Mouse (Mus musculus): ENCODE measurements around the gene Carf. TPM values are rescaled to one million over a fixed set of nuclear protein-coding genes. Genes with fewer than 3 reads are reported as not detected.
"Not testable (repeated sequence)": the region's sequence is repeated elsewhere in the genome, so short reads cannot be mapped to it uniquely, and the experiment has no call there.

Gene Carf
- polyA plus RNA-seq, 1 experiment from 2014 or later: 5.3 TPM

- H3K36me3 ChIP-seq (ENCODE audit: control insufficient read depth, insufficient read depth, low read length): no peaks in the 10 kb centered on the region
- 91% methylated on average over 3 of the region's 3 CpGs for WGBS
- ATAC-seq (ENCODE audit: insufficient number of reproducible peaks, low FRiP score, low TSS enrichment, low read depth): no peak
Observed at GRCm38 (mm10) chr1:60163676-60164075, 65.6 kb downstream of the Carf start.

DNA sequence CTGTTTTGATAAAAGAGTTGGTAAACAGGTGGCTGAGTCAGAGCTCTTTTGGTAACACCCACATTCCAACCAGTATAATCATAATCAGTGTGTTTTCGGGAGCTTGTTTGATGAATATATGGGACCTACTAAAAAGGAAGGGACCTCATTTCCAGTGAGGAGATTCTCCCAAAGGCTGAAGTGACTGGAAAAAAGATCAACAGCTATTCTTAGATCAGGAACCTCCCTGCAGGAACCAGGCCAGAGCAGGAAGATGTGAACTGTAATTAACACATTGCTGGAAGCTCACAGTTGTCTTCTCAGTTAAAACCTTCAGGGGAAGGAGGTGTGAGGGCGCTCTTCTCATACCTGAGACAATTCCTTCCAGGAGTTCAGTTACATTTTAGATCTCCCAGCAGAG, 71.6 kb downstream of the Carf start:
- ATAC-seq (ENCODE audit: insufficient number of reproducible peaks, low FRiP score, low TSS enrichment, low read depth) (no peak), DNase-seq (ENCODE audit: low spot score) (no peak)
- no peak overlapping the region for H3K4me3 ChIP-seq (ENCODE audit: low read depth, low read length)
- H3K27me3 ChIP-seq (ENCODE audit: control insufficient read depth, insufficient read depth, low read length): no peaks in the 10 kb centered on the region
- H3K9me3 ChIP-seq (ENCODE audit: control insufficient read depth, low read length): no peaks in the 10 kb centered on the region
- WGBS: 77% methylated on average over 2 of the region's 2 CpGs
- no peak overlapping the region for H3K27ac ChIP-seq (replicated peaks; ENCODE audit: low read depth, low read length)
- no peak overlapping the region for H3K4me2 ChIP-seq (ENCODE audit: low read depth, severe bottlenecking)
- no peak overlapping the region for H3K9ac ChIP-seq (ENCODE audit: low read length)
- H3K36me3 ChIP-seq (ENCODE audit: control insufficient read depth, insufficient read depth, low read length): no peaks in the 10 kb centered on the region
- no peaks in the 10 kb centered on the region for H3K4me1 ChIP-seq (ENCODE audit: control insufficient read depth, insufficient read depth, low read length)

More at GRCm38 (mm10) chr1:60163676-60164075, 65.6 kb downstream of the Carf start:
- Histone ChIP-seq H3K4me2 (ENCODE audit: low read depth, severe bottlenecking) (no peak overlapping the region), H3K9ac (ENCODE audit: low read length) (no peak overlapping the region), H3K4me1 (ENCODE audit: control insufficient read depth, insufficient read depth, low read length) (no peaks in the 10 kb centered on the region), H3K4me3 (ENCODE audit: low read depth, low read length) (no peak overlapping the region), H3K27me3 (ENCODE audit: control insufficient read depth, insufficient read depth, low read length) (no peaks in the 10 kb centered on the region), H3K27ac (replicated peaks; ENCODE audit: low read depth, low read length) (no peak overlapping the region), H3K9me3 (ENCODE audit: control insufficient read depth, low read length) (no peaks in the 10 kb centered on the region)
- no peak for DNase-seq (ENCODE audit: low spot score)

- Histone ChIP-seq H3K4me3 (ENCODE audit: low read depth, low read length) (no peak overlapping the region), H3K36me3 (ENCODE audit: control insufficient read depth, insufficient read depth, low read length) (no peaks in the 10 kb centered on the region), H3K9ac (ENCODE audit: low read length) (no peak overlapping the region), H3K4me2 (ENCODE audit: low read depth, severe bottlenecking) (no peak overlapping the region), H3K9me3 (ENCODE audit: control insufficient read depth, low read length) (no peaks in the 10 kb centered on the region), H3K4me1 (ENCODE audit: control insufficient read depth, insufficient read depth, low read length) (no peaks in the 10 kb centered on the region), H3K27me3 (ENCODE audit: control insufficient read depth, insufficient read depth, low read length) (no peaks in the 10 kb centered on the region), H3K27ac (replicated peaks; ENCODE audit: low read depth, low read length) (no peak overlapping the region)
- WGBS: 78% methylated on average over 2 of the region's 2 CpGs
- DNase-seq (ENCODE audit: low spot score) (no peak), ATAC-seq (ENCODE audit: insufficient number of reproducible peaks, low FRiP score, low TSS enrichment, low read depth) (no peak)
Observed at GRCm38 (mm10) chr1:60170251-60170650, 72.2 kb downstream of the Carf start.

DNA sequence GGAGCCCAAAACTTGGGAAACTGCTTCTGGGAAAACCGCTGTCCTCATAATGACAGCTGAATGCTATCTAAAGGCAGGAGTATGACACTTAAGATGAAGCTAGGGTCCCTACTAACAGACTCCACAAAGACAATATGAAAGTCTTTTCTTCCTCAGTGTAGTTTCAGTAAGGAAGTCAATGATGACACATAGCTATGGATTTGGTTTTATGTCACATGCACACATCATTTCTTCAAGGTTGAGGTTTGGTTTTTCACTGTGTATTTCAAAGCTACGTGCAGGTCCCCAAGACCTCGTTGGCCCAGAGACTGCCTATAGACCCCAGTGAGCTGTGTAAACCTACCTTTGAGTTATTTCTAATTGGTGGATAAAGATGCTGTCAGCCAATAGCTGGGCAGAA, 75.1 kb downstream of the Carf start:
- 88% methylated on average over 3 of the region's 3 CpGs for WGBS
- no peaks in the 10 kb centered on the region for H3K27me3 ChIP-seq (ENCODE audit: control insufficient read depth, insufficient read depth, low read length)
- no peak for DNase-seq (ENCODE audit: low spot score)

DNA sequence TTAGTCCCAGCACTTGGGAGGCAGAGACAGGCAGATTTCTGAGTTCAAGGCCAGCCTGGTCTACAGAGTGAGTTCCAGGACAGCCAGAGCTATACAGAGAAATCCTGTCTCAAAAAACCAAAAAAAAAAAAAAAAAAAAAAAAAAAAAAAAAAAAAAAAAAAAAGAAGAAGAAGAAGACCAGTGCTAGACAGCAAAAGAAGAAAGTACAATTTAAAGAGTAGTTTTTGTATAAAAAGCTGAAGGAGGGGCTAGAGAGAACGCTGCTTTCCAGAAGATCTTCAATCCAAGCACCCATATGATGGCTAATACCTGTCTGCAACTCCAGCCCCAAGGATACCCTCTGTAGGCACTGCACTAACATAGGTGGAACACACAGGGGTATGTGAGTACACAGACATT, 79.8 kb downstream of the Carf start:
- not testable (repeated sequence) for H3K27me3 ChIP-seq (ENCODE audit: control insufficient read depth, insufficient read depth, low read length); H3K36me3 ChIP-seq (ENCODE audit: control insufficient read depth, insufficient read depth, low read length); H3K9ac ChIP-seq (ENCODE audit: low read length); H3K4me2 ChIP-seq (ENCODE audit: low read depth, severe bottlenecking); DNase-seq (ENCODE audit: low spot score); ATAC-seq (ENCODE audit: insufficient number of reproducible peaks, low FRiP score, low TSS enrichment, low read depth); H3K4me3 ChIP-seq (ENCODE audit: low read depth, low read length); H3K9me3 ChIP-seq (ENCODE audit: control insufficient read depth, low read length); H3K27ac ChIP-seq (replicated peaks; ENCODE audit: low read depth, low read length); H3K4me1 ChIP-seq (ENCODE audit: control insufficient read depth, insufficient read depth, low read length)
- 73% methylated on average over 1 of the region's 1 CpGs for WGBS

More for the DNA sequence above, 75.1 kb downstream of the Carf start:
- Histone ChIP-seq H3K4me1 (ENCODE audit: control insufficient read depth, insufficient read depth, low read length) (no peaks in the 10 kb centered on the region), H3K9me3 (ENCODE audit: control insufficient read depth, low read length) (no peaks in the 10 kb centered on the region), H3K27ac (replicated peaks; ENCODE audit: low read depth, low read length) (no peak overlapping the region), H3K36me3 (ENCODE audit: control insufficient read depth, insufficient read depth, low read length) (no peaks in the 10 kb centered on the region), H3K4me3 (ENCODE audit: low read depth, low read length) (no peak overlapping the region), H3K9ac (ENCODE audit: low read length) (no peak overlapping the region), H3K4me2 (ENCODE audit: low read depth, severe bottlenecking) (no peak overlapping the region)
- no peak for ATAC-seq (ENCODE audit: insufficient number of reproducible peaks, low FRiP score, low TSS enrichment, low read depth)

DNA sequence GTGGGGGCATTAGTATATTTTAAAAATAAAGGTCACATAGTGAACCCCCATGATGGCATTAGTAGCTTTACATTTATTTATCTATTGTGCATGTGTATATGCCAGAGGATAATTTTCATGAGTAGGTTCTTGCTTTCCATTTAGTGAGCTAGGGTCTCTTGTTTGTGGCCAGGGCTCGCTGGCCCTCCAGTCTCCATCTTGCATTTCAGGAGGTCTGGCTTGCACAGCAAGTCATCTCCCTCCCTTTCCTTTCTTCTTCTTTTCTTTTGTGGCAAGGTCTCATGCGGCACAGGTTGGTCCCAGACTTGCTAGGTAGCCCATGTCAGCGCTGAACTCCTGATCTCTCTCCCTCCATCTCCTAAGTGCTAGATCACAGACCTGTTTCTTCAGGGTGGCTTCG, 81.3 kb downstream of the Carf start:
- DNase-seq (ENCODE audit: low spot score) (peak; percentile 38), ATAC-seq (ENCODE audit: insufficient number of reproducible peaks, low FRiP score, low TSS enrichment, low read depth) (no peak)
- Histone ChIP-seq H3K9me3 (ENCODE audit: control insufficient read depth, low read length) (no peaks in the 10 kb centered on the region), H3K4me1 (ENCODE audit: control insufficient read depth, insufficient read depth, low read length) (0 out of 2 replicates have a peak, but pooled peaks cover 2% of the 10 kb centered on the region), H3K4me2 (ENCODE audit: low read depth, severe bottlenecking) (peak overlapping the region; percentile 43; the same call in 1 of the 2 replicates), H3K27ac (replicated peaks; ENCODE audit: low read depth, low read length) (no peak overlapping the region), H3K36me3 (ENCODE audit: control insufficient read depth, insufficient read depth, low read length) (no peaks in the 10 kb centered on the region), H3K9ac (ENCODE audit: low read length) (peak overlapping the region; percentile 23; the same call in 1 of the 2 replicates), H3K27me3 (ENCODE audit: control insufficient read depth, insufficient read depth, low read length) (no peaks in the 10 kb centered on the region), H3K4me3 (ENCODE audit: low read depth, low read length) (no peak overlapping the region)
- 27% methylated on average over 4 of the region's 4 CpGs for WGBS

GRCm38 (mm10) chr1:60179932-60180783, 82.1 kb downstream of the Carf start, which contains the start of gene Nbeal1:
Gene Nbeal1, plus strand, starts transcription at chr1:60180599.
- 1% methylated on average over 66 of the region's 74 CpGs for WGBS
- DNase-seq (ENCODE audit: low spot score) (peak; percentile 99), ATAC-seq (ENCODE audit: insufficient number of reproducible peaks, low FRiP score, low TSS enrichment, low read depth) (peak; percentile 98)
- Histone ChIP-seq H3K9me3 (ENCODE audit: control insufficient read depth, low read length) (no peaks in the 10 kb centered on the region), H3K4me2 (ENCODE audit: low read depth, severe bottlenecking) (peak within 1 kb of the TSS; percentile 43), H3K27me3 (ENCODE audit: control insufficient read depth, insufficient read depth, low read length) (no peaks in the 10 kb centered on the region), H3K27ac (replicated peaks; ENCODE audit: low read depth, low read length) (peak within 1 kb of the TSS; percentile 89), H3K9ac (ENCODE audit: low read length) (peak within 1 kb of the TSS; percentile 76), H3K4me1 (ENCODE audit: control insufficient read depth, insufficient read depth, low read length) (0 out of 2 replicates have a peak, but pooled peaks cover 2% of the 10 kb centered on the region), H3K36me3 (ENCODE audit: control insufficient read depth, insufficient read depth, low read length) (no peaks in the 10 kb centered on the region), H3K4me3 (ENCODE audit: low read depth, low read length) (peak within 1 kb of the TSS; percentile 64)

DNA sequence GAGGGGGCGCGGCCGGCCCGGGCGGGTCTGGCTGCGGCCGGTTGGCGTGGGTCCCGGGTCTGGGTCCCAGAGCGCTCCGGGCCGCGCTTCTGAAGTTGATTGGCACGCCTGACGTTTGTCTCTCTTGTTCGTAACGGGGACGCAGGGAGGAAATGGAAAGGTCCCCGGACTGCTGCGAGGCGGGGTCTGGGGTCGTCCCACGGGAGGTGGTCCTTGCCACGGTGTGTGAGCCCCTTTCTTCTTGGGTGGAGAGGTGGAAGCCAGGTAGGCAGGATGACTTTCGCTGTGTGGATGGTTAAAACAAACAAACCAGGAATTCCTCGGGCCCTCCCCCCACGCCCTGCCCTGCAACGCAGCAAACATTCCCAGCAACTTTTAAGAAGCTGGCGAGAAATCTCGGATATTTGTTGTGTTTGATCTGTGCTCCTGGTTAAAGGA, 82.8 kb downstream of the Carf start:
- Histone ChIP-seq H3K27ac (replicated peaks; ENCODE audit: low read depth, low read length) (peak overlapping the region; percentile 89), H3K9me3 (ENCODE audit: control insufficient read depth, low read length) (no peaks in the 10 kb centered on the region), H3K27me3 (ENCODE audit: control insufficient read depth, insufficient read depth, low read length) (no peaks in the 10 kb centered on the region), H3K36me3 (ENCODE audit: control insufficient read depth, insufficient read depth, low read length) (no peaks in the 10 kb centered on the region), H3K4me1 (ENCODE audit: control insufficient read depth, insufficient read depth, low read length) (0 out of 2 replicates have a peak, but pooled peaks cover 2% of the 10 kb centered on the region), H3K4me2 (ENCODE audit: low read depth, severe bottlenecking) (peak overlapping the region; percentile 43), H3K9ac (ENCODE audit: low read length) (peak overlapping the region; percentile 76), H3K4me3 (ENCODE audit: low read depth, low read length) (peak overlapping the region; percentile 64)
- ATAC-seq (ENCODE audit: insufficient number of reproducible peaks, low FRiP score, low TSS enrichment, low read depth) (no peak; the same call in 1 of the 2 replicates), DNase-seq (ENCODE audit: low spot score) (peak; percentile 81)
- 0% methylated on average over 30 of the region's 30 CpGs for WGBS
